Mouse (Mus musculus) retina, postnatal 7 days (tissue): ENCODE data around the gene Rfwd3.
"Not testable (repeated sequence)": the region's sequence is repeated elsewhere in the genome, so short reads cannot be mapped to it uniquely, and the experiment has no call there.

Experiments used
- DNase-seq: peaks from one replicate; pipeline ENCODE4 v3.0.0-alpha.2; 2012; ENCODE audit warnings: low read depth, low spot score

The Rfwd3 gene

DNA sequence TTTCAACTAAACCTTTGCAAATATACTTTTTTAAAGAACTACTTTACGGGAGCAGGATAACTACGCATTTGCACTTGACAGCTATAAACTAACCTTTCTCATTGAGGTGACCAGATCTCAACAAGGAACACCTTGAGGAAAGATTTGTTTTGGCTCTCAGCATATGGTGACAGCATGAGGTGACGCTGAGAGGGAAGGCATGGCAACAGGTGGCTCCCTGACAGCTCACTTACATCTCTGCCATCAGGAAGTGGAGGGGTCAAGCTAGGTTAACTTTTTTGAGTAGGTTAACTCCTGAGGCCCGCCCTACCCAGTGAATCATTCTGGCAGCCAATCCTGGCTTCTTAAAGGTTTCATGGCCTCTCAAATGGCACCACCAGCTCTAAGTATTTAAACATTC, 14.4 kb downstream of the Rfwd3 start:
- no peak for DNase-seq

DNA sequence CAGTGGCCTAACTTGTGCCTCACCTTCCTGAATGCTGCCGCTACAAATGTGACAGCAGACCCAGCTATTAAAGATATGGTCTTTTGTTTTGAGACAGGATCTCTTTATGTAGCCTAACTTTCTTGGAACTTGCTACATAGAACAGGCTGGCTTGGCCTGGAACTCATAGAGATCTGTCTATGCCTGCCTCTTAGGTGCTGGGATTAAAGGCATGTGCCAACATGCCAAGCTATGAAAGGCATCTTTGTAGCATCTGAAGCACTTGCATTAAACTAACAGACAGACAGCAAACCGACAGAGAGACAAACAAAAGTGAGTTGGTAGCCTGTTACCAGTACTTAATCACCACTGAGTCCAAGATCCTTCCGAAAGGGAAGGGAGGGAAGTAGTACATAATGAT, 17.9 kb downstream of the Rfwd3 start:
- no peak for DNase-seq

DNA sequence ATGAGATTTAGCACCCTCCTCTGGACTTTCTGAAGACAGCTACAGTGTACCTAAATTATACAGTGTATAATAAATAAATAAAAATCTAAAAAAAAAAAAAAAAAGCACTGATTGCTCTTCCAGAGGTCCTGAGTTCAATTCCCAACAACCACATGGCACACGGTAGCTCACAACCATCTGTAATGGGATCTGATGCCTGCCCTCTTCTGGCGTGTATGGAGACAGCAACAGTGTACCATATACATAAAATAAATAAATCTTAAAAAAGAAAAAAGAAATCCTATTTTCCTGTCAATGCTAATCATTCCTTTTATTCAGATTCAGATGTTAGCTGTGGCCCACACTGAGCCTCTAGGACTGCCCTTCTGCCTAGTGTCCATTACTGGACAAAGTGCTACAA, 31.7 kb downstream of the Rfwd3 start:
- DNase-seq = no peak

DNA sequence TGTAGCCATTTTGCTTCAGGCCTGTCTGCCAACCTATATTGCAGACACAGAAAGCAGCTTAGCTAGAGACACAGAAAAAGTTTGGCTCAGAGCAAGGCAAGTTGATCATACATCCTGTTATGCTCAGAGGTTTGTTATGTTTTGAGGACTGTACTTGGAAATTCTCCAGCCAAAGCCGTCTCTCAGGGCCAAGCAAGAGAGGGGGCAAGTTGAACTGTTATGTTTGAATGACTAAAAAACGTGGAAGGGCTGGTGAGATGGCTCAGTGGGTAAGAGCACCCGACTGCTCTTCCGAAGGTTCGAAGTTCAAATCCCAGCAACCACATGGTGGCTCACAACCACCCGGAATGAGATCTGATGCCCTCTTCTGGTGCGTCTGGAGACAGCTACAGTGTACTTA, 33.9 kb downstream of the Rfwd3 start:
- not testable (repeated sequence) for DNase-seq

DNA sequence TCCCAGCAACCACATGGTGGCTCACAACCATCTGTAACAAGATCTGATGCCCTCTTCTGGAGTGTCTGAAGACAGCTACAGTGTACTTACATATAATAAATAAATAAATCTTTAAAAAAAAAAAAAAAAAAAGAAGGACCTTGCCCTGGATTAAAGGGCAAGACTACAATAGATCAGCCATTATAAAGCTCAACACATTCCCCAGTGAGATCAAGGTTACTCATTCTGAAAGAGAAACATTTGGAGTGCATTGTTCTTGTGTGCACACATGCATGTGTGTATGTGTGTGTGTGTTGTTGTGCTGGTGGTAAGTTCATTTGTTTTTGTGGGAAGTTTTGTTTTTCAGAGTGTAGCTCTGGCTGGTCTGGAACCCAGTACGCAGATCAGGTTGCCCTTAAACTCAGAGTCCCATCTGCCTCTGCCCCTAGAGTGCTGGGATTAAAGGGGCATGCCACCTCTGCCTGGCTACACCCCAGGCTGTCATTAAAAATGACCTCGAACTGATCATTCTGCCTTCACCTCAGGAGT, 35.3 kb downstream of the Rfwd3 start:
- DNase-seq = no peak

DNA sequence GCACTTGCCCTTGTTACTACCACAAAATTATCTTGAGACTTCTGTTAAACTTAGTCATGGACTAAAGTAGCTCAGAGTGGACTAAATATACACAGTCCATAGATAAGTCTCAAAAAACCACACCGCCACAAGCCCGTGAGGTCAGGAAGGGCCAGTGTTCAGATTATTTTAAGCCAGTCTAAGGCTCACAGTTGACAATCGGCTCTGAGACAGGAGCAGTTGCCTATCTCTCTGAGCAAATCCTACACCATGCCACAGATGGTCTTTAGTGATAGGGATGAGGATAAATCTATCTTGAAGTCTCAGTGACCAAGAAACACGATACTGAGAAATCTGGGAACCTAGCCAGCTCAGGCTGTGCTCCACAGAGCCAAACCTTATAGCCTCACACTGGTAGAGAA, 38.0 kb downstream of the Rfwd3 start:
- DNase-seq = no peak

DNA sequence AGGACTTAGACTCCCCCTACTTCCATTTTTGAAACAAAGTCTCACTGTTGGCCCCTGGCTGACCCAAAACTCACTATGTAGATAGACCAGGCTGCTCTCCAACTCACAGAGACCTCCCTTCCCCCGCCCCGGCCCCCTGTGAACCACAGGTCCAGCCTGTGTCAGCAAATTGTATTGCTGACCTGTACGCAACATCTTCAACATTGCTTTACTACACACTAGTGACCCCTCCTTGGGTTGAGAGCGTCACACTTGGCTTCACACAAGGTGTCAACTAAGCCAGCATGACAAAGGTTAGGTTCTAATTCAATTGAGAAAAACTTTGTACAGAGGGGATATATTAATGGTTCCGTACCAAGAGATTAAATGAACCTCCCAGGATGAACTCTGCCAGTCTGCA, 39.8 kb downstream of the Rfwd3 start:
- DNase-seq = no peak

DNA sequence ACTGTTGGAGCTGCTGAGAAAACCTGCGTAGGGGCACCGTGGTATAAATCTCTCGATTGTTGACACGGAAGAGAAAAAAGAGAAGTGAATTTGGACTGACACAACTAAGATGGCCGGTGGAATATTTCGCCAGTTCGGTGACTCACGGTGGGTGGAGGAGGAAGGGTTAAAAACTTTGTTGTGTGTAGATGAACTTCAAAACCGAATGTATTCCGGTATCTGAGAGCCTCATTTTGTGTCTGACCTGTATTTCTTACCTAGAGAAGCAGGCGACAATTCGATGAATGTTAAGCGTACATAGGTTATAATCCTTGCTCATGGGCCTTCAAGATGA, 40.6 kb downstream of the Rfwd3 start:
- no peak for DNase-seq

DNA sequence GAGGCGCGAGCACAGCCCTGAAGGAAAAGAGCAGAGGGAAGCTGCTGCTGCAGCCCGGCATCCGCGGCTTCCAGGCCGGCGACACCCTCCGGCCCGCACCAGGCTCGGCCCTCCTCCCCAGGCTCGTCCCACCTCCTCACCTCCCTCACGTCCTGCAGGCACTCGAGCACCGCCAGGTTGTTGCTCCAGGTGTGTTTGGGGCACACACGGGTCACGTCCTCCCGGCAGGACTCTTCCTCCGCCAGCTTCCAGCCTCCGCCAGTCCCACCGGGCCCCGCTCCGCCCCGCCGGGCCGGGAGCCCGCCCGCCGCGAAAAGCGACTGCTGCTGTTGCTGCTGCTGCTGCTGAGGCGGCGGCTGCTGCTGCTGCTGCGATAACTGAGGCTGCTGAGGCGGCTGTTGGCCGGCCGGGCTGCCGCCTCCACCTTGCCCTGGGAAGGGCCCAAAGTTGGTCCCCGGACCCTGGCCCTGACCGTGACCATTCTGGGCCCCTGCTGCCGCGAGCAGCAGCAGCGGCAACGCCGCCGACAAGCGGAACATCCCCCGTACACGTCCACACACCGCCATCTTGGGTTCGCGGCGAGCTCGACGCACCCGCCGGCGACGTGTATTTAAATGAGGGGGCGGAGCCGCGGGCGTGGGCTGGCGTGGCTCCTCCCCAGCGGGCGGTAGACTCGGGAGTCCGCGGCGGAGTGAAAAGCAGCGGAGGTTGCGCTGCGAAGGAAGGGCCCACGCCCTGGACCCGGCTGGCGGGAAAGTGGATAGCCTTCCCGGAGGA, 41.2 kb downstream of the Rfwd3 start, which contains the start of gene Glg1:
TSS of gene Glg1 (minus strand) at position 586 of the 777 bp plus-strand sequence.
- peak; percentile 87 for DNase-seq

DNA sequence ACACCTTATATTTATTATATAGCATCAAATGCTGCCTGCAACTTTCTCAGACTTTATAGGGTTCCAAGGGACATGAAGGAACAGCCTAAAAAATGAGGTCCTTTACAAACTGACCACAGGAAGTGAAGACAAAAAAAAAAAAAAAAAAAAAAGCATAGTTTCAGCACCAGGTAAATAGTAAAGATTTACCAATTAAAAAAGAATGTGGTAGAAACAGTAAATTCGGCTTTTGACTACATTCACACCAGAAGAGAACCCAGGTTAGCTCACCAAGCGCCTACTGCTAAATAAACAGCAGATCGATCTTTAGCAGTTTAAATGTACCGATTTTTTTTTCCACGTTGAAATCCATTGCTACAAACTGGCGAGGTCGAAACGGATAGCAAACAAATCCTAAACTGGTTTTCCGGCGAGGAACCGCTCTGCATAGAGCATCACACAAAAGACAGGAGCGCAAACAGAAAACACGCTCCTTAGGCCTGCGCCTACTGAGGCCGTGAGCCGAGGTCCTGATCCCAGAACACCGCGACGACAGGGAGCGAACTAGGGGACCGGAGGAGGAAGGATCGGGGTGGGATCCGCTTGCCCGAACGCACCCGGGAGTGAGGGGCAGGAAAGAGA, 41.9 kb downstream of the Rfwd3 start:
- DNase-seq = no peak

DNA sequence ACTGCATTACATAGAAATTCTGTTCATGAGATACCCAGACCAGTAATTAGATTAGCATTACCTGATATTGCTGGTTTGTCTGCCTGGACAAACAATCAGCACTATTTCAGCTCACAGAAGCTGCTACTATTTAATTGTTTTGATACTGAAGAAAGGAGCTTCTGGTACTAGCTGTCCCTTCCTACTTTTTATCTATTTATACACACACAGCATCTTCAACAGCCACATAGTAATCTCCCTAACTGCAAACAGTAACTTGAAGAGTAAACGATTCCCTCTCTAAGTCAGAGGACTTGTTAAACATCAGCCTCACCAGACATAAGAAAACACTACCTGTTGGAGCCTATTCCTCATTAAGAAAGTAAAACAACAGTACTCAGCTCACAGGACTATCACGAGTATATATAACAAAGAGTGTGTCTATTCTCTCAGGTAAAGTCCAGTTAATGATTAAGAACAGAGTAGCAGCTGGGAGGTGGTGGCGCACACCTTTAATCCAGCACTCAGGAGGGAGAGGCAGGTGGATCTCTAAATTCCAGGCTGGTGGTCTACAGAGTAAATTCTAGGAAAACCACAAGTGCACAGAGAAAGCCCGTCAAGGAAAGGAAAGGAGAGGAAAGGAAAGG, 47.4 kb downstream of the Rfwd3 start:
- DNase-seq = no peak

DNA sequence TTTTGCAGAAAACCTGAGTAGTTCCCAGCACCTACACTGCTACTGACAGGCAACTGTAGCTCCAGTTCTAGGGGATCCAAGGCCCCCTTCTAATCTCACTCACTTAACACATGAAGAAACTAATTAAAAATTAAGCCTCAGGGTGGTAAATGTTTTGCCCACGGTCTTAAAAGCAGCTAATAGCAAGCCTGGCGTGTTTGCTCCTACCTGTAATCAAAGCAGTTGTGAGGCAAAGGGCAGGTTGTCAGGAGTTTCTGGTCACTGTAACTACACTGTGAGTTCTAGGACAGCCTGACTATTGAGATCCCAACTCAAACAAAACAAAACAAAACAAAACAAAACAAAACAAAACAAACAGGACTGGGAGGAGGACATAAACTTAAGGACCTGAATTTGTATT, 49.9 kb downstream of the Rfwd3 start:
- DNase-seq = no peak

DNA sequence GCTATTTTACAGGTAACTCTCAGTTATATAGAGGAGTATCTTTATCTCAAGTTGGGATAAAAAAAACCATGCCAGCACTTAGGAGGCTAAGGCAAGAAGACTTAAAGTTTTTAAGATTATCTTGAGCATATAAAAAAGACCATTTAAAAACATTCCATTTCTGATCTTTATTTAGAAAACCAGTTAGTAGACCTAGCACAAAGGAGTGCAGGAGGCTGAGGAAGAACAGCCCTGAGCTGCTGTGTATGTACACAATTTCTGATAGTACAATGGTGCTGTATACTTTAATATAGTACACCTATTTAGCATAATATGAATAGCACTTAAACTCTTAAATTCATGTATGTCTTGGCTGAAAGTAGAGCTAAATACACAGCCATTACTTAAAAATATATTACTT, 51.9 kb downstream of the Rfwd3 start:
- no peak for DNase-seq

DNA sequence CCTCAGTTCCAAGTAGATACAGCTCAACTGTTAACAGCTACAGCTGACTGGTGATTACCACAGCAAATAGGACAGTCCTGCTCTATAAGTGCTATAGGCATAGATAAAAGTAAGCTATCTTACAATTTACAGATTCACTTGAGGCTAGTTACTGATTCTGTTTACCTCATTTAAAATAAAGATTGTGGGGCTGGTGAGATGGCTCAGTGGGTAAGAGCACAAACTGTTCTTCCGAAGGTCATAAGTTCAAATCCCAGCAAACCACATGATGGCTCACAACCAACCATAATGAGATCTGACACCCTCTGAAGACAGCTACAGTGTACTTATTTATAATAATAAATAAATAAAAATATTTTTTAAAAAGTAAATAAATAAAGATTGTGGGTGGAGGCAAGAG, 53.2 kb downstream of the Rfwd3 start:
- DNase-seq = not testable (repeated sequence)

DNA sequence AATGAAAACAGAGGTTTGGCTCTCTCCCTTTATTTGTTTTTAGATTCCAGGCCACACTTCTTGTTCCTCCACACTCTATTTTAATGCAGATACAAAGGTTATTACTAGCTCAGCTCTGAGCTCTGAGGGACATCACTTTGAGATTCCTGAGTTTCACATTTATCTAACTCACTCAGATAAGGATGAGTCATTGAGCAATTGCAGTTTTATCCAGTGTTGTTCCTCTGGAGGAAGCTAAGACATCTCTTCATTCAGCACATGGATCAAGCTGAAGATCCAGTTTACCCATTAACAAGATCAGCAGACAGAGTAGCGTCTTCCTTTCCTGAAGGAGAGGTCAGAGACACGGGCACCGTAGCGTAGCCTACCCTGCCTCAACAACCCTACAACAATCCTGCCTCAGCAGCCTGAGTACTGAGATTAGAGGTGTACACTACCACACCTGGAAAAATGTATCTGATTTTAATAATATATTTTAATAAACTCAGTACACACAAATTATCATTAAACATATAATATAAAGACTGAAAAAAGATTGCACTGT, 53.7 kb downstream of the Rfwd3 start:
- no peak for DNase-seq

DNA sequence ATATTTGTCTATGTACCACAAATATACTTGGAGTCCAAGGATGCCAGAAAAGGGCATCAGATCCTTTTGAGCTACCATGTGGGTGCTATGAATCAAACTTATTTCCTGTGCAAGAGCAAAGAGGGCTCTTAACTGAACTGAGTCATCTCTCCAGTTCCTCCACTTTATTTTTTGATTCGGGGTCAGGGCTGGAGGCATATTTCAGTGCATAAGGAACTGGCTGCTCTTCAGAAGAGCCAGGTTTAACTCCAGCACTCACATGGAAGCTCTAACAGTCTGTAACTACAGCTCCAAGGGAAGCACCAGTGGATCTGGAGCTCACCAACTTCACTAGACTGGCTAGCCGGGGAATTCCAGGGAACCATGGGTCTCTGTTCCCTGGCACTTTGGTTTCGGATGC, 62.7 kb downstream of the Rfwd3 start:
- no peak for DNase-seq

DNA sequence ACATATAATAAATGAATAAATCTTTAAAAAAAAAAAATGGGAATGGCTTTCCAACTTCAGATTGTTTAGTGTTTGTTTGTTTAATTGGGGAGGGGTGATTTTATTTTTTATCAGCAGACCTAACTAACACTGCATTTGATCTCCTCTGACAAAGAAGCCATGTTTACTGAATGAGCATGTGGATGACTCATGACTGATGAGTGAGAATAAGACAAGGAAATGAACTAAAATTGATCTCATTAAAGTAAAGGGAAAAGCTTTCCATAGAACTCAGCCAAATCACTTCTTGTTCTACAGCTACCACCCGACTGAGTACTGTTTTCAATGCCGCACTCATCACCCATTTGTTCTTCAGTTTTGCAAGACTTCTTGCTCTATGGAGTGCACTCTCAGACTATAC, 66.3 kb downstream of the Rfwd3 start:
- no peak for DNase-seq

DNA sequence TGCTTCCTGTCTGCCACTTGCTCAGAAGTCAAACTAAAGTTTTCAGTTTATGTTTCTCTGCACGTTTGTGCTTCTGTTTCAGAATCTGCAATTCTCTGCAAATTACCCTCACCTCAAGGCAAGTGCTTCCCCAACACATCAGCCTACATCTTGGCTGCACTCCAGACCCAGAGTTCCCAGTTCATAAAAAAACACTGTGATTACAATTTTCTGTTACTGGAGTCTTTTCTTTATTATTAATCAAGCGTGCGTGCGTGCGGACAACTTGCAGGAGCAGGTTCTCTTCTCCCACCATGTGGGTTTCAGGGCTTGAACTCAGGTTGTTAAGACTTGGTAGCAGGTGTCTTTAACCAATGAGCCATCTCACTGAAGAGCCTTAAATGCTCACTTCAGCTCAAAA, 75.9 kb downstream of the Rfwd3 start:
- no peak for DNase-seq
